Mouse (Mus musculus) thymus, postnatal 25 days (tissue): ENCODE results near the gene Nup160.

Experiments
- DNase-seq: peaks from one replicate; pipeline ENCODE4 v3.0.0; 2022

Gene Nup160

GRCm38 (mm10) chr2:90745740-90746537, 68.9 kb downstream of the Nup160 start:
- DNase-seq: no peak

- peak; percentile 11 for DNase-seq
Measured at GRCm38 (mm10) chr2:90746538-90746865, 69.5 kb downstream of the Nup160 start.

- no peak for DNase-seq
Measured at GRCm38 (mm10) chr2:90747131-90747530, 70.1 kb downstream of the Nup160 start.

- DNase-seq: no peak
Measured at GRCm38 (mm10) chr2:90749676-90750459, 72.9 kb downstream of the Nup160 start.

GRCm38 (mm10) chr2:90753565-90753964, 76.5 kb downstream of the Nup160 start:
- no peak for DNase-seq

- DNase-seq: no peak
Measured at GRCm38 (mm10) chr2:90754188-90754587, 77.2 kb downstream of the Nup160 start.

GRCm38 (mm10) chr2:90765123-90765522, 88.1 kb downstream of the Nup160 start:
- no peak for DNase-seq

GRCm38 (mm10) chr2:90781323-90781722, 104.3 kb downstream of the Nup160 start:
- DNase-seq: no peak

GRCm38 (mm10) chr2:90781938-90782337, 104.9 kb downstream of the Nup160 start:
- DNase-seq: no peak

GRCm38 (mm10) chr2:90782458-90782857, 105.4 kb downstream of the Nup160 start, which contains the start of gene Agbl2:
TSS of gene Agbl2 (plus strand) at chr2:90782727.
- peak; percentile 5 for DNase-seq

- DNase-seq: no peak
Measured at GRCm38 (mm10) chr2:90782901-90783486, 106.0 kb downstream of the Nup160 start.
